Mouse (Mus musculus): ENCODE measurements around the gene Herpud1. TPM values are rescaled to one million over a fixed set of nuclear protein-coding genes. Genes with fewer than 3 reads are reported as not detected.

Gene Herpud1
- 100 to 1,000 TPM; 102 to 108 TPM for total RNA-seq (2021)
- long read RNA-seq, experiment 1, transcript Herpud1-201 (8 exons, 1,873 nt) = minor isoform, 10 of 120 reads
- long read RNA-seq, experiment 1, transcript Herpud1-205 (8 exons, 1,952 nt) = major isoform, 99 of 120 reads
- long read RNA-seq, experiment 1, partial matches to known transcripts = 1 of 120 reads
- long read RNA-seq, experiment 1, other reads (novel, unspliced or antisense) = 10 of 120 reads
- long read RNA-seq, experiment 2, transcript Herpud1-201 (8 exons, 1,873 nt) = minor isoform, 11 of 111 reads
- long read RNA-seq, experiment 2, transcript Herpud1-205 (8 exons, 1,952 nt) = major isoform, 86 of 111 reads
- long read RNA-seq, experiment 2, partial matches to known transcripts = 4 of 111 reads
- long read RNA-seq, experiment 2, other reads (novel, unspliced or antisense) = 9 of 111 reads

DNA sequence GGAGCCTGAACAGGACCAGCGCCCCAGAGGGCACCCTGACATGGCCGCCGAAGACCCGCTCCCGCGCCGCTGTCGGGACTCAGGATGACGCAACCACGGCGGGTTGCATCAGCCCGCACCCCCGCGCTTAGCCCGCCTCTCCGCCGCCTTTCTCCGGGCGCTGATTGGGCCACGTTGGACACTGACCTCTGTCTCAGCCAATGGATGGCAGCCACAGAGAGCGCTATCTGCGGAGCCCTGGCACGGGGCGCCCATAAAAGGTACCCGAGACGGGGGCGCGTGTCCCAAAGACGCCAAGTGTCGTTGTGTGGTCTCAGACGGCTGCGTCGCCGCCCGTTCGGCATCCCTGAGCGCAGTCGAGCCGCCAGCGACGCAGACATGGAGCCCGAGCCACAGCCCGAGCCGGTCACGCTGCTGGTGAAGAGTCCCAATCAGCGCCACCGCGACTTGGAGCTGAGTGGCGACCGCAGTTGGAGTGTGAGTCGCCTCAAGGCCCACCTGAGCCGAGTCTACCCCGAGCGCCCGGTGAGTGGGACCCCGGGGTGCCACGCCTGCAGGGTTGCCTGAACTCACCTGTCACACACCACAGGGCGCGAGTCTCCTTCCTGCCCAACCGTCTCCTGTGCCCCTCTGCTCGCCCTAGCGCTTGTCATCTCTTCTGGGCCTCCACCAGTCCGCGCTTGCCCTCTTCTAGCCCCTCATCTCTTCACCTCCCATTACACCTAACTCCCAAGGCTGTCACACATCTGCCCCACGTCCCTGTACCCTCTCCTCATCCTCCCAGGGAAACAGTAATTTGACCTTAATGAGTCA is at the start of gene Herpud1:
TSS of gene Herpud1 (plus strand) at position 225 of the 813 bp plus-strand sequence.
- DNase-seq (ENCODE audit: low spot score) = peak; percentile 99

DNA sequence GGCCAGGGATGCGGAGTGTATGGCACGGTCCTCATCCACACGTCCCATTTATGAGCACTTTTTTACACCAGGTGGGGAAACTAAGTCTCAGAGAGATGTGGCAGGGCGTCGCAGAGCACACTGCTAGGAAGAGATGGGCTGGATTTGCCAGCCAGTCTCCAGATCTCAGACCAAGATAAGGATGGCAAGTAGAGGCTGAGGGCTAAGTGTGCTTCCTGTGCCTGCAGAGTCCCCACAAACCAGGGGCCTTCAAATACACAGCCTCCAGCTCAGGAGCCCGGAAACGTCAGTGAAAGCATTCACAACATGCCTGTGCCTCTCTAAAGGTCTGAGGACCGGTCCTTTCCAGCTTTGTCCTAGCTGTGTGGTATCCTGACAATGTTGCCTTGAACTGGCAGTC is 48.7 kb upstream of the Herpud1 start:
- DNase-seq (ENCODE audit: low spot score) = no peak

DNA sequence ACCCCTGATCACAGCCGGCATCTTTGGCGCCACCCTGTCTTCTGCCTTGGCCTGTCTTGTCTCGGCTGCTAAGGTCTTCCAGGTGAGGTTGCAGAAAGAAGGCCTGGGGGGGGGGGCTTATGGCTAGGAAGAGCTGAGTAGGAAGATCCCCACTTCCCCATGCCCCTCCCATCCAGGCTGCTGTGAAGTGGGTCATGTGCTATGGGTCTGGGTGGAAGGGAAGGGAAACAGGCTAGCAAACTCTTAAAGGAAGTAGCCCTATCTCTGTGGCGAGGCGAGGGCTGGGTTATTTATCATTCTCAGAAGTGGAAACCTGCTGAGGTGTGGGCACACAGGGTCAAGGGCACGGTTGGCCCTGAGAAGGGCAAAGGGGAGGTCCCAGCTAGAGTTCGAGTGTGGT is 45.4 kb upstream of the Herpud1 start:
- no peak for DNase-seq (ENCODE audit: low spot score)

DNA sequence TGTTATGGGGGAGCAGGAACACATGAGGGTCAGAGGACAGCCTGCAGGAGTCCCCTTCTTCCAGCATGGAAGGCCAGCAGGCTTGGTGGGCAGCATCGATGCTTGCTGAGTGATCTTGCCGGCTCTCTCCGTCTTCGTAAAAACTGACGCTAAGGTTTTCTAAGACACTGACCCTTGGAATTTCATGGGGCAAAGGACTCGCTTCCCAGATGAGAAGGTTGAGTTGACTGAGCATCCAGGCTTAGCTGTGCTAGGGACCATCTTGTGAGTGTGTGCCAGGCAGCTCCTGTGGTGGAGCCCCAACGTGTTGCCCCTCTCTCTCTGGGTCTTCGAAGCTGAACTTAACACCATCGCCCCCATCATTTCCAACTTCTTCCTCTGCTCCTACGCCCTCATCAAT is 43.5 kb upstream of the Herpud1 start:
- no peak for DNase-seq (ENCODE audit: low spot score)

DNA sequence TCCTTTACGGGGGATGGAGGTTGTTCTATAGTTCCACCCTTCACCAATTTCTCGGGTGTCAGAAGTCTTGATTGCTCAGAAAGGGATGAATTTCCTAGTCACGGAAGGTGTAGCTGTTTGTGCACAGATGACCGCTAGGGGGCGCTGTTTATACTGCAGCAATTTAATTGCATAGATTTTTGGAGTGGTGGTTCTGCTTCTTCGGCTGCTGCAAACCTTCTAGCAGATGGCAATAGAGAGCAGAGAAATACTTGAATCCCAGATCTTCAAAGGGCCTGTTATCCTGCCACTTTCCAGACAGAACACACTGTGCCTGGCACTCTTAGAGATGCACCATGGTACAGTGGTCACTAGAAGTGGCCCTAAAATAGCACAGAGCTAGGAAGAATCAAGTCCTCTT is 42.9 kb upstream of the Herpud1 start:
- peak; percentile 84 for DNase-seq (ENCODE audit: low spot score)

DNA sequence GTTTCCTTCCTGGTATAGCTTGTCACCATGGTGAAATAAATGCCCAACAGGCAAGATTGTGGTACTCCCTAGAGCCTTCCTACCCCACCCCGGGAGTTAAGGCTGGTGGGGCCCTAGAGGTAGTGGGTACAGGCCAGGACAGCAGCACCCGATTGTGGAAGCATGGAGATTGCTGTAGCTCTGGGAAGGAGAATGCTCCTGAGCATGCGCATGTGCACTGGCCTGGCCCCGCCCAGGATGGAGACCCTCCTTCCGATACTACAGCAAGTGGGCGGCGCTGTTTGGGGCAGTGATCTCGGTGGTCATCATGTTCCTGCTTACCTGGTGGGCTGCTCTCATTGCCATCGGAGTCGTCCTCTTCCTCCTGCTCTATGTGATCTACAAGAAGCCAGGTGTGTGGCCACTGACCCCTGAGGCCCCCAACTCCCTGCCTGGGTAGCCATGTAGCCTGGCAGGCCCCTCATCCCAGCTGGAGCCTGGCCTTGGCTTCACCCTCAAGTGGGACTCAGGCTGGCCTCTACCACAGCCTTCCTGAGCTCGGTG is 42.4 kb upstream of the Herpud1 start:
- DNase-seq (ENCODE audit: low spot score) = no peak

DNA sequence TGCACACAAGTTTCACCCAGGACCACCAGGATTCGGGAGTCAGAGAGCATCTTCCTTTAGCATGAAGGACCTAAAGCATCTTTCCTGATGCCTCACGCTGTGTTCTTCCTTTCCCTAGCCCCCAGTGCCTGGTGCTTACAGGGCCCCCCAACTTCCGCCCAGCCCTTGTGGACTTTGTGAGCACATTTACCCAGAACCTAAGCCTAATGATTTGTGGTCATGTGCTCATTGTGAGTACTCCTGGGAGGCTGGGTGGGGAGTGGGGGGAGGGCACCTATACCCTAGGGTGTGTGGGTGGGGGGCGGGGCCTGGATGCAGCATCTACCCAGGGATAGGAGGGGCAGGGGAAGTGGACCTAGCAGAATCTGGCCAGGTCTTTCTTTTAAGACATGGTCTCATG is 40.6 kb upstream of the Herpud1 start:
- no peak for DNase-seq (ENCODE audit: low spot score)

DNA sequence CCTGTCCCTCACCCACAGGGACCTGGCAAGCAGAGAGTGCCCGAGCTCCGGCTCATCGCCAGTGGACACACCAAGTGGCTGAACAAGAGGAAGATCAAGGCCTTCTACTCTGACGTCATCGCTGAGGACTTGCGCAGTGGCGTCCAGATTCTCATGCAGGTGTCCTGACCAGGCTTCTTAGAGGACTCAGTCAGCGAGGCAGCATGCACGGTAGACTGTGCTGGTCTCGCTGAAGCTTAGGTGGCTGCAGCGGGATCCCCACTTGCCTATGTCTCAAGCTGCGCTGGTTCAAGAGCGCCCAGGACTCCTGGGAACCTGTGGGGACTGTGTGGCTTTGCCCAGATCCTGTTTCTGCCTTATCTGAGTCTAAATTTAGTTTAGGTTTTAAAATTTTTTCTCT is 40.0 kb upstream of the Herpud1 start:
- DNase-seq (ENCODE audit: low spot score) = no peak

DNA sequence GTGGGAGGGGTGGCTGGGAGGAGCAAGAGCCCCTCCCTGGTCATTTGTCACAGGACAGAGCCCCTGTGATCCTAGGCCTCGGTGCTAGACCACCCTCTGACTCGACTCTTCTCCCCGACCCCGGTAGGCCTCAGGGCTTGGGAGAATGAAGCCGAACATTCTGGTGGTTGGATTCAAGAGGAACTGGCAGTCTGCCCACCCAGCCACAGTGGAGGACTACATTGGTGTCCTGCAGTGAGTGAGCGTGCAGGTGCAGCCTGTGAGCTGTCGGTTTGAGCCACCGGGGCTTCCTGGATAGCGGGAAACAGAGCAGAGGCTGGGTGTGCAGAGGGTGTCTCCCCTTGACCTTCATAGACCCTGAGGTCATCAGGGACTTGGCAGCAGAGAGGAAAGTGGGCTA is 37.8 kb upstream of the Herpud1 start:
- DNase-seq (ENCODE audit: low spot score) = no peak

DNA sequence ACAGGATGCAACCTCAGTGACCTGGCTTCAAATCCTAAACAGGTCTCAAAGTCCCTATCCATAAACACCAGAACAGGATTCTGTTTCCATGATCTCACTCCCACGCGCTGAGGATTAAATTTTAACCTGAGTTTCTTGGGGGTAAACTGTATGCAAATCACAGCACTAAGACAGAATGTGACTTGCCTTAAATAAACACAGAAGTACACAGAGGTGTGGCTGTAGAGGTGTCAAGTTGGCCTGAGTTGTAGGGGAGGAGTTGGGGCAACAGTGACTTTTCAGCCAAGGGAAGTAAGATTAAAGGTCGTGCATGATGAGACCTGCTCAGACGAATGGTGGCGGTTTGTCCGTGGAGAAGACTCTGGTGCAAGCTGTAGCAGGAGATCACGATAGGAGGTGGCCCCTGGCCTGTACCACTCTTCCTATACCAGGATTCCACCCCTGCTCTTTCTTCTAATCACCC is 32.1 kb upstream of the Herpud1 start:
- no peak for DNase-seq (ENCODE audit: low spot score)

DNA sequence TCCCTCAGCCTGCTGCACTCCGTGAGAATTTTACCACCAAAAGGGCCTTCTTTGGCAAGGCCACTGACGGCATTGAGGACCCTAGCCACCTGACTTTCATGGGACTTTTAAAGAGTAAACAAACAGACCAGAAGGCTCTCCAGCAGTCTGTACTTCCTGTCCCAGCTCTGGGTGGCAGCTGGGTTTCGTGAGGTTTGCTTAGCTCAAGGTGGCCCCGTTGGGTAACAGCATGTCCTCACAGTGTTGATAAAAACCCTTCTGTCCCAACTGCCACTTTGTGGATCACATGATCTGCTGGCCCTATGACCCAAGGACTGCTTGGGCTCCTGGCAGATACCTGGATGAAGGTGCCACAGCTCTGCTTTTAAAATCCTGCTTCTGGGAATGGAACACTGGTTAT is 31.7 kb upstream of the Herpud1 start:
- no peak for DNase-seq (ENCODE audit: low spot score)

DNA sequence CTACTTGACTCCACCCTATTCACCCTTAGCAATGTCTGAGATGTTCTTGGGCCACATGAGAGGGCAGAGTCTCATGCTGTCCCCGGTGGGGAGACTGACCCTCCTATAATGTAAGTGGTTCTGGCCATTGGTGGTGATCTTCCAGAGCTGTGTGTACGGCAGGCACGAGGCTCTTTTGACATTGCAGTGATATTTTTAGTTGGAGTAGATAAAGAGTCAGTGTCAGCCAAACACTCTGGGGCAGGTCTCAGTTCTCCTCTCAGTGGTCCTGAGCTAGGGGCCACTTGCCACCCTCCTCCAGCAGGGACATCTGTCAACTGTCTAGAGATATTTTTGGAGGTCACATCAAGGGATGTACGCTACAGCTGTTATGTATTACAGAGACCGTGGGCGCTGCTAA is 29.0 kb upstream of the Herpud1 start:
- no peak for DNase-seq (ENCODE audit: low spot score)

DNA sequence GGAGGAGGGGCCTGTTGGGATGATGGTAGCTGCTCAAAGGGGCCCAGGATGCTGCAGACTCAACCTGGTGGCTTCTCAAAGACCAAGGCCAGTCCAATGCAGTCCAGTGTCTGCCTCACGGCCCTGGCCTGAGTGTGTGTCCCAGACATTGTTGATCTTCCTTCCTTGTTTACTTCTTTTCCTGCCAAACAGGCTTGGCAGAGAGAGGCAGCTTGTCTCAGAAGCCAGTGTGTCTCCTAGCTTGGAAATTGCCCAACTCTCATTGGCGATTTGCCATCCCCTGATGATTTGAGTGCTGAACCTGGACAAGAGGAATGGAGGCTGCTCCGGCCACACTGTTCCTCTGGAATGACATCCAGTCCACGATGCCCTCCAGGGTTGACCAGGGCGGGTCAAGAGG is 27.7 kb upstream of the Herpud1 start:
- peak; percentile 65 for DNase-seq (ENCODE audit: low spot score)

DNA sequence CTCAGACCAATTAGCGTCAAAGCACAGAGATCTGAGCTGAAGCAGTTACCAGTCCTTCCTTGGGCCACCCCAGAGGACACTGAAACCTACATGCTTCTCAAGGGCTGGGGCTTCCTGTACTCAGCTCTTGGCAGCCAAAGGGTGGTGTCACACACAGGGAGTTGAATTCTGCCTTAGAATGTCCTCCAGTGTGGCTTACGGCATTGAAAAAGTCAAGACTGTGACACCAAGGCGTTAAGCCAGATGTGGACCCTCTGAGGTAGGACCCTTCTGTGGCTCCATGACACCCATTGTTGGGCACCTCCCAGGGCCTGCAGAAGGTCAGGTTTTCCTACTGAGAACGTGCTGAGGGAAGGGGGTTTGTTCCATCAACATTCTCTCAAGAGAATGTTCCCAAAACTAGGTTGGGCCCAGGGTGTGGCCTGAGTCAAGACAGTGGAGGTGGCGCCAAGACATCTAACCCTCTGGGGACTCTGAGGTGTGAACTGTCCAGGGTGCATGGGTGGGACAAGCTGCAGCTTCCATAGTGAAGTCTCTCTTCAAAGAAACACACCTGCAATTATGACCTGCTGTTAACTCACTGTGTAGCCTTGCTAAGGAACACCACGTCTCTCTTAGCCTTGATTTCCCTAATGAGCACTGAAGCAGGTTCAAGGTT is 24.3 kb upstream of the Herpud1 start:
- no peak for DNase-seq (ENCODE audit: low spot score)

DNA sequence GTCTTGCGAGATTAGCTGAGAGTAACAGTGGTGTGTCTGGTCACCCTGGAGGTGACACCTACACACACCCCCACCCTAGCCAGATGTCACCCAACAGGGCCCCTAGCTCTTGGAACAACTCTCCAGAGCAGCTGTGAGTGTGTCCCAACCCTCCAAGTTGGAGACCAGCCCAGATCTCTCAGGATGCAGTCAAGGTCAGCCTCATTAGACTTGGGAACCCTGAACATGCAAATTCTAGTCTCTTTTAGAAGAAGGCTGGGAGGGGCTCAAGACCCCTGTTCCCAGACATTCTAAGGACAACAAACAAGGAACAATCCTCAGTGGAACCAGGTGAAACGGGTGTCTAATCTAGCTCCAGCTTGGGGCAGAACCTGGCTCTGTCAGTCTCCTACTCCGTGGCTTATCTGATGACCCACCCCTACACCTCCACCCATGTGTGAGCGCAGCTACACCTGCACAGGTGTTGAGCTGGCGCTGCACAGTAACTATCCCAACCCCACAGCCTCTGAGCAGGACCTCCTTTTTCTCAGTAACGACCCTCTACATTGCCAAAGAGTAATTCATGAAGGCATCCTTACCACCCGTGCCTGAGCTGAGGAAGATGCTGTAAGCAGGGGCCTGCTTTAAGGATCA is 23.5 kb upstream of the Herpud1 start:
- DNase-seq (ENCODE audit: low spot score) = peak; percentile 50

DNA sequence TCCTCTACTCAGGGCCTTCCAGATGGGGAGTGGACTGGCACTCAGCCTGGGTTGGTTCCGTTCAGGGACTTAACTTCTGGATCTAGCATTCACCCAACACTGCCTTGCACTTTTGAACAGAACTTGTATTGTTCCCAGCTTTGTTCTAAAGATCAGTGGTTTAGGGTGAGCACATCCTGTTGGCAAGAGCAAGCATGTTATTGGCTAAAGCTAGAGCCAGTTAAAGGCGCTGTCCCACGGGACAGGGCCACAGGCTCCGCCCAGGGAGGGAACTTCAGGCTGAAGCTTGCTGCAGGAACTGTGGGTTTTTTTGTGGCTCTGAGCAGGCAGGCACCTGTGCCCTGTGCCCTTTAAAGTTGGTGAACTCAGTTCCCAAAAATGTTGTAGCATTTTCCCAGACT is 22.9 kb upstream of the Herpud1 start:
- DNase-seq (ENCODE audit: low spot score) = peak; percentile 82

DNA sequence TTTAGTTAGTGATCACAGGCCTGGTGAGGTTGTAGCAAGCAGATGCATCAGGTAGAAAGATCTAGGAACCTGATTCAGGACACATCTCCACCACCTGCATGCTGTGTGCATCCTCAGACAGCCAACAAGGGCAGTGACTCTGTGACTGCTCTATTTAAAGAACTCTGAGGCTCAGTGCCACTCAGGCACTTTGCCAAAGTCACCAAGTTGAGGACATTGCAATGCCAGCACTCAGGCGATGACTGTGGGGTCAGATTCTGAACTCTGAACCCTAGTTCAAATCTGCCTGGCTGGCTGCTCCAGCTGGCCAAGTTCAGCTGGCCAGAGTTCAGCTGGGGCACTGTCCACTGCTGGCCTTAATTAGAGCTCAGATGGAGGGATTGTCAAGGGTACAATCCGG is 22.3 kb upstream of the Herpud1 start:
- peak; percentile 87 for DNase-seq (ENCODE audit: low spot score)

DNA sequence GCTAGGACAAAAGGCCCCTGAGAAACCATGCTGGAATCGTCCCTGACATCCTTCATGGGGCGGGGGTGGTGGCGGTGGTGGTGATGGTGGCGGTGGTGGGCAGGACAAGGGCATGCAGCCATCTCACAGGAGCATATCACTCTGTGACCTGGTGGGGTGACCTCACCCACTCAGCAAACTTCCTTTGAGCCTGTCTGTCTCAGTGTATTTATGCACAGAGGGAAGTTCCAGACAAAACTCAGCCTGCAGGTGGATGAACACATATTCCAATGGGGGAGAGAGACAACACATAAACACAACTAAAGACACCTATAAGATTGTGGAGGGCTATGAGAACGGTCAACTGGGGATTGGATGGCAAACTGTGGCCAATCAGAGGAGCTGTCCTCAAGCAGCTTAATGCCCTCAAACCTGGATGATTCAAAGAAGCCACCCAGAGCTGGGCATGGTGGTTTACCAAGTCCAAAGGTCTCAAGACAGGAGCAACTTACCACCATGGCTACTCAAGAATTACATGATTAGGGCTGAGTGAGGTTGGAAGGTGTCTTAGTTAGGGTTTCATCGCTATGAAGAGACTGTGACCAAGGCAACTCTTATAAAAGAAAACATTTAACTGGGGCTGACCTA is 21.4 kb upstream of the Herpud1 start:
- no peak for DNase-seq (ENCODE audit: low spot score)

DNA sequence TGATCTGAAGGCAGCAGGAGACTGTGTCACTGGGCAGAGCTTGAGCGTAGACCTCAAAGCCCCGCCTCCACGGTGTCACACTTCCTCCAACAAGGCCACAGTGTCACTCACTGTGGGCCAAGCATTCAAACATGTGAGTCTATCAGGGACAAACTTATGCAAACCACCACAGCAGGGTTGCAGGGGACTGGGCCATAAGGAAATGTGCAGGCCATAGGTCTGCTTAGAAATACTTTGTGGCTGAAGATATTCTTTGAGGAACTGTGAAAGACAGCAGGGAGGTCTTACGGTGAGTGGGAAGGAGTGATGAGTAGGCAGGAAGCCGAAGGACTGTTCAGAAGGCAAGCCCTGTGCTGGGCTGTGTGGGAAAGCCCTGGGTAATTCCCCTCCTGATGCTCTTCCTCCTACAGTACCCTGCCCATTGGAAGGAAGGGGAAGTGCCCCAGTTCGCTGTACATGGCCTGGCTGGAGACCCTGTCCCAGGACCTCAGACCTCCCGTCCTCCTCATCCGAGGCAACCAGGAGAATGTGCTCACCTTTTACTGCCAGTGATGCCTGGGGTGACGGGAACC is 20.7 kb upstream of the Herpud1 start:
- DNase-seq (ENCODE audit: low spot score) = no peak

DNA sequence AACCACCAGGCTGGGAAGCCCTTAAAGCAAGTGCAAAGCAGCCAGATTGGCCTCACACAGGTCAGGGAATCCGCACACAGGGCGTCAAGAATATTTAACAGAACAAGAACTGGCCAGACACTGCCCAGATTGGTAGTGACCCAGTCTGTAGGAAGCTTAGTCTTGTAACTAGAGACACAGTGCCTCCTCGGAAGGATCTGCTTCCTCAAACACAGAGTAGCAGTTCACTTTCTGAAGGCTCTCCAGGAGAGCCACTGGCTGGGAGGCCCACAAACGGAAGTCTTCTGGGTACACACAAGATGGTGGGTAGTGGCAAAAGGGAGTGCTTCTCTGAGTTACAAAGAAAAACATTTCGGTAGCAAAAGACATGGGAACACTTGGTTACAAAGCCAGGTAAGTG is 15.4 kb upstream of the Herpud1 start:
- DNase-seq (ENCODE audit: low spot score) = no peak
